ENCODE assay signal across 9 mouse cellular contexts in the genomic region with DNA sequence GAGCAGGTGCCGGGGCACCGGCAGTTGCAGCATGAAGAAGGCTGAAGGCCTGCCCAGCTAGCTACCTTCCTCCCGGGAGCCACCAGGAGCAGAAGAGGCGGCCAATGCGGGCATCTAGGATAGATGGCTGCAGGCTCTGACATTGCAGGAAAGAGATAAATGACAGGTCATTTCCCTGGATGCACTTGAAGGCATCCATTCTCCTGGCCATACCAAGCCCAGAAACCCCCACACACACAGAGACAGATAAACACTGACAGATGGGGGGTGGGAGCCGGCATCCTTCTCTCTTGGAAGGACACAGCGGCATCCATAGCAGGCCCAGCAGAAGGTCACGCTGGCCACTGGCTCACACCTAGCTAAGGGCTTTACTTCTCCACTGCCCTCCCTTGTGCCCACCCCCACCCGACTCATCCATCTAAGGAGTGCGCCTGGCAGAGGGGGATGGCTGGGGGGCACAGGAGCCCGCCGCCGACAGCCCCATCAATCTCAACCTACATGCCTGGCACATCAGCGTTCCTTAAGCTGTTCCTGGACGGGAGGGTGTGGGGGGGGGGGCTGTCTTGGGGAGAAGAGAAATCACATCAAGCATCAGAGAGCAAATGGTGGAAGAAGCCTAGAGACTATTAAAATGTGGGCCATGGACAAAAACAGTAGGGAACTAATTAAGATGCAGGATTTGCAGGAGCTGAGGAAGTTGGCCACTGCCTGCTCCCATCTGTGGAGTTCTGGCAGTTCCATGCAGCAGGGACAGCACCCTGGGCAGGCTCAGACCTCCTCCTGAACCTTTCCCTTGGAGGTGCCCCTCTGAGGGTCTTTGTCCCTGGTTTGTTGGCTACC.
A peak's percentile ranks its signal among the peaks of the same experiment; 100 is the strongest.
DNase-seq lines count a peak whose midpoint lies in the region; ATAC-seq lines count a peak whose summit lies in the region.
"Had no signal": no experiment of that assay in that cellular context is flagged by ENCODE, and none has a peak within 500 bp of the region (broad histone marks: within the 10 kb centered on the region; RNA-seq: fewer than 3 reads in every experiment).

No protein-coding gene starts in this region.

- WGBS in lung, embryonic 16.5 days, result 50% methylated on average over 15 of the region's 15 CpGs
- WGBS in forebrain, embryonic 14.5 days, result 63% methylated on average over 15 of the region's 15 CpGs

- ATAC-seq in lung, embryonic 16.5 days (ENCODE audit: low read depth), result no peak
- no peak; the same call in 1 of the 2 replicates for ATAC-seq in forebrain, embryonic 14.5 days
- ATAC-seq in erythroid progenitor cell, adult 5-6 weeks (replicated peaks; ENCODE audit: low FRiP score, poor library complexity, severe bottlenecking), result no peak

- H3K27ac ChIP-seq in lung, embryonic 16.5 days (ENCODE audit: low read length), result 0 out of 2 replicates have a peak overlapping the region, but pooled peaks have one; percentile 22
- peak overlapping the region; percentile 10; the same call in 1 of the 2 replicates for H3K27ac ChIP-seq in forebrain, embryonic 14.5 days (ENCODE audit: low read depth, low read length)
- H3K27ac ChIP-seq: limb, embryonic 15.5 days had no signal

- no peaks in the 10 kb centered on the region for H3K9me3 ChIP-seq in lung, embryonic 16.5 days (ENCODE audit: control insufficient read depth, low read length)
- no peaks in the 10 kb centered on the region for H3K9me3 ChIP-seq in forebrain, embryonic 14.5 days (replicated peaks; ENCODE audit: control insufficient read depth, low read length)
- H3K9me3 ChIP-seq: limb, embryonic 15.5 days had no signal

- H3K4me2 ChIP-seq in lung, embryonic 16.5 days (ENCODE audit: low read depth, low read length), result no peak overlapping the region
- no peak overlapping the region for H3K4me2 ChIP-seq in forebrain, embryonic 14.5 days (ENCODE audit: low read length)
- H3K4me2 ChIP-seq: limb, embryonic 15.5 days had no signal

- no peaks in the 10 kb centered on the region for H3K36me3 ChIP-seq in lung, embryonic 16.5 days (ENCODE audit: control insufficient read depth, insufficient read depth, low read length)
- no peaks in the 10 kb centered on the region for H3K36me3 ChIP-seq in forebrain, embryonic 14.5 days (ENCODE audit: control insufficient read depth, insufficient read depth, low read length)
- H3K36me3 ChIP-seq: limb, embryonic 15.5 days had no signal

- DNase-seq in frontal cortex, adult 2 months (ENCODE audit: extremely low spot score in 1 of 2, low spot score in 1 of 2), result peak; percentile 25 to 46
- no peak for DNase-seq in frontal cortex, postnatal 25 days (ENCODE audit: low spot score in 2 of 2)
- no peak for DNase-seq in lung, postnatal 25 days (ENCODE audit: low spot score)
- peak; percentile 44 for DNase-seq in forebrain, embryonic 14.5 days (ENCODE audit: low spot score)
- DNase-seq in left cerebral cortex, adult 9 months (ENCODE audit: low spot score in 2 of 2), result peak; percentile 16 to 40
- no peak for DNase-seq in embryo, embryonic 10.5 days (ENCODE audit: low spot score)

- H3K4me1 ChIP-seq in lung, embryonic 16.5 days (replicated peaks; ENCODE audit: control insufficient read depth, insufficient read depth, low read length), result peaks cover 3% of the 10 kb centered on the region; the same call in 1 of the 2 replicates
- peaks cover 7% of the 10 kb centered on the region for H3K4me1 ChIP-seq in forebrain, embryonic 14.5 days (ENCODE audit: control insufficient read depth, insufficient read depth, low read length)

- no peaks in the 10 kb centered on the region for H3K27me3 ChIP-seq in lung, embryonic 16.5 days (ENCODE audit: control insufficient read depth, insufficient read depth, low read depth, low read length)
- no peaks in the 10 kb centered on the region for H3K27me3 ChIP-seq in forebrain, embryonic 14.5 days (replicated peaks; ENCODE audit: control insufficient read depth, insufficient read depth, low read length)
- H3K27me3 ChIP-seq: limb, embryonic 15.5 days had no signal

- no peak overlapping the region for H3K9ac ChIP-seq in lung, embryonic 16.5 days (ENCODE audit: low read length)
- H3K9ac ChIP-seq in forebrain, embryonic 14.5 days (ENCODE audit: low read length), result no peak overlapping the region
- H3K9ac ChIP-seq: limb, embryonic 15.5 days had no signal

- no peak overlapping the region for H3K4me3 ChIP-seq in lung, embryonic 16.5 days (ENCODE audit: low read length)
- no peak overlapping the region for H3K4me3 ChIP-seq in forebrain, embryonic 14.5 days (ENCODE audit: low read depth, low read length)
- H3K4me3 ChIP-seq: limb, embryonic 15.5 days had no signal

Comparison
In these comparisons a context has a peak if more than half of its experiments do, and no peak if none do; other contexts are left out.
1. DNase-seq: peak in frontal cortex, adult 2 months (2 of 2), forebrain, embryonic 14.5 days (single experiment) and left cerebral cortex, adult 9 months (2 of 2); none in frontal cortex, postnatal 25 days (0 of 2), lung, postnatal 25 days (single experiment) and embryo, embryonic 10.5 days (single experiment).